Mouse (Mus musculus): ENCODE data around the gene Ptpa. TPM values are rescaled to one million over a fixed set of nuclear protein-coding genes. Genes with fewer than 3 reads are reported as not detected.

Ptpa gene
- polyA plus RNA-seq, 2 experiments = 74.5 to 142 TPM

GRCm38 (mm10) chr2:30441518-30442497 lies 26.0 kb downstream of the Ptpa start:
- Histone ChIP-seq H3K9ac (ENCODE audit: low read depth, low read length, severe bottlenecking) (peak overlapping the region; percentile 46), H3K27ac (replicated peaks; ENCODE audit: low read depth, low read length) (peak overlapping the region; percentile 96), H3K9me3 (ENCODE audit: control insufficient read depth, low read length) (no peaks in the 10 kb centered on the region), H3K4me3 (replicated peaks; ENCODE audit: low read length) (peak overlapping the region; percentile 22), H3K4me2 (replicated peaks; ENCODE audit: low read depth, low read length, severe bottlenecking) (peak overlapping the region; percentile 44), H3K27me3 (ENCODE audit: control insufficient read depth, insufficient read depth, low read length) (no peaks in the 10 kb centered on the region), H3K36me3 (ENCODE audit: control insufficient read depth, insufficient read depth, low read length) (peaks cover 70% of the 10 kb centered on the region), H3K4me1 (ENCODE audit: control insufficient read depth, insufficient read depth, low read length) (peaks cover 55% of the 10 kb centered on the region)
- DNase-seq (ENCODE audit: low spot score) = peak; percentile 99
- WGBS = under 1% methylated on average over 15 of the region's 15 CpGs
- ATAC-seq (ENCODE audit: low FRiP score, low read depth) = peak; percentile 80
- no peak for TF ChIP-seq POLR2A (IDR thresholded peaks at IDR 0.05; ENCODE audit: borderline replicate concordance, extremely low read depth, insufficient read depth, insufficient read length)

DNA sequence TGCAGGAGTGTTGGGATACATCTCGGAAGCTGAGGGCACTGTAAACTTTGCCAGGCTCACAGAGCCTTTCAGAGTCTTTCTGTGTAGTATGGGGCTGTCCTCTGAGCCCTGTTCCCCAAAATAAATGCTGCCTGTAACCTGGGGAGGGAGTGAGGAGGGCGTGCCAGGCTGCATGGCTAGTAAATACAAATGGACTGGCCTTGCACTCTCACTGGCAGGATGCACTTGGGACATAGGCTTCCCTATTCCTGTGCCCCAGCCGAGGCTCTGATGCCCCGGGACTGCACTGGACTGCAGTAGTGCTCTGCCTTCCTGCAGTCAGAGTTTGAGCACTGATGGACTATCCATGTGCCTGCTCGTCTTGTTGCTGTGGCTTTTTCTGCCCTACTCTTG lies 26.7 kb downstream of the Ptpa start:
- peak overlapping the region; percentile 20 for H3K4me3 ChIP-seq (replicated peaks; ENCODE audit: low read length)
- H3K4me2 ChIP-seq (replicated peaks; ENCODE audit: low read depth, low read length, severe bottlenecking) = peak overlapping the region; percentile 44
- H3K4me1 ChIP-seq (ENCODE audit: control insufficient read depth, insufficient read depth, low read length) = peaks cover 55% of the 10 kb centered on the region
- peak overlapping the region; percentile 96 for H3K27ac ChIP-seq (replicated peaks; ENCODE audit: low read depth, low read length)
- no peaks in the 10 kb centered on the region for H3K9me3 ChIP-seq (ENCODE audit: control insufficient read depth, low read length)
- ATAC-seq (ENCODE audit: low FRiP score, low read depth) (no peak), DNase-seq (ENCODE audit: low spot score) (no peak)
- peak overlapping the region; percentile 46 for H3K9ac ChIP-seq (ENCODE audit: low read depth, low read length, severe bottlenecking)
- no peak for TF ChIP-seq POLR2A (IDR thresholded peaks at IDR 0.05; ENCODE audit: borderline replicate concordance, extremely low read depth, insufficient read depth, insufficient read length)
- no peaks in the 10 kb centered on the region for H3K27me3 ChIP-seq (ENCODE audit: control insufficient read depth, insufficient read depth, low read length)
- WGBS = 41% methylated on average over 5 of the region's 5 CpGs
- peaks cover 73% of the 10 kb centered on the region for H3K36me3 ChIP-seq (ENCODE audit: control insufficient read depth, insufficient read depth, low read length)

DNA sequence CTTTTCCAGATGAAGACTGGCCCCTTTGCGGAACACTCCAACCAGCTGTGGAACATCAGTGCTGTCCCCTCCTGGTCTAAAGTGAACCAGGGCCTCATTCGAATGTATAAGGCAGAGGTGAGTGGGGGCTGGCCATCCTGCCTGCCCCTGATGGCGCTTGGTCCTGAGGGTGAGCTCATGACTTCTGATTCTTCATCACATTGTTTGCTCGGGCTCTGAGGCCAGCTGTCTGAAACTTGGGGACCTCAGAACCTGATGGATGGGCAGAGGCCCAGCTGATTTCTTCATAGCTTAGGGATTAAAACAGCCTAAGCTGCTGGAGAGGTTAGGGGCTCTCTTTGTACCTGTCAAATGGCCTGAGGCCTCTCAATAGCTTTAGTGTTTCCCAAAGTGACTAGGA lies 27.4 kb downstream of the Ptpa start:
- Histone ChIP-seq H3K4me2 (replicated peaks; ENCODE audit: low read depth, low read length, severe bottlenecking) (no peak overlapping the region; the same call in 1 of the 2 replicates), H3K4me3 (replicated peaks; ENCODE audit: low read length) (no peak overlapping the region), H3K4me1 (ENCODE audit: control insufficient read depth, insufficient read depth, low read length) (peaks cover 55% of the 10 kb centered on the region), H3K27ac (replicated peaks; ENCODE audit: low read depth, low read length) (peak overlapping the region; percentile 96), H3K36me3 (ENCODE audit: control insufficient read depth, insufficient read depth, low read length) (peaks cover 72% of the 10 kb centered on the region), H3K9ac (ENCODE audit: low read depth, low read length, severe bottlenecking) (peak overlapping the region; percentile 46; the same call in 1 of the 2 replicates), H3K9me3 (ENCODE audit: control insufficient read depth, low read length) (no peaks in the 10 kb centered on the region), H3K27me3 (ENCODE audit: control insufficient read depth, insufficient read depth, low read length) (no peaks in the 10 kb centered on the region)
- WGBS = 73% methylated on average over 4 of the region's 4 CpGs
- DNase-seq (ENCODE audit: low spot score) (no peak), ATAC-seq (ENCODE audit: low FRiP score, low read depth) (no peak)
- TF ChIP-seq POLR2A (IDR thresholded peaks at IDR 0.05; ENCODE audit: borderline replicate concordance, extremely low read depth, insufficient read depth, insufficient read length) = no peak

DNA sequence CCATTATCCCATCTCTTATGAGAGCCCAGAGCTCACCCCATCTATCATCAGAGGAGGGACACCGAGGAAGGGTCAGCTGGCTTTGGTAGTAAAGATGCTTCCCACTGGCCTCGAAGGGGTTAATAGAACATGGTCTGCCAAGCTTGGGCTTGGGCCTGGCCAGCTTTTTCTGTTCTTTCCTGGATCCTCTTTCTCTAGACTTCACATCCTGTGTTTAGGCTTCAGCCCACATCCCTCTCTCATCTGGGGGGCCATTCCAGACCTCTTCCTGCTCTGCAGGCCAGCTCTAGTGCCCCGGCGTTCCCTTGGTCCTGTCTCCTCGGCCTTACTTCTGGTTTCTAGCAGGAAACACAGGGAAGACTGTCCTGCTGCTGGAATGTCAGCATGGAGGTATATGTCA lies 28.2 kb downstream of the Ptpa start:
- peak overlapping the region; percentile 96 for H3K27ac ChIP-seq (replicated peaks; ENCODE audit: low read depth, low read length)
- H3K36me3 ChIP-seq (ENCODE audit: control insufficient read depth, insufficient read depth, low read length) = peaks cover 68% of the 10 kb centered on the region
- DNase-seq (ENCODE audit: low spot score) = no peak
- TF ChIP-seq POLR2A (IDR thresholded peaks at IDR 0.05; ENCODE audit: borderline replicate concordance, extremely low read depth, insufficient read depth, insufficient read length) = no peak
- no peak for ATAC-seq (ENCODE audit: low FRiP score, low read depth)
- no peak overlapping the region for H3K4me3 ChIP-seq (replicated peaks; ENCODE audit: low read length)
- 0 out of 2 replicates have a peak overlapping the region, but pooled peaks have one; percentile 21 for H3K9ac ChIP-seq (ENCODE audit: low read depth, low read length, severe bottlenecking)
- no peak overlapping the region for H3K4me2 ChIP-seq (replicated peaks; ENCODE audit: low read depth, low read length, severe bottlenecking)
- H3K4me1 ChIP-seq (ENCODE audit: control insufficient read depth, insufficient read depth, low read length) = peaks cover 55% of the 10 kb centered on the region
- H3K9me3 ChIP-seq (ENCODE audit: control insufficient read depth, low read length) = no peaks in the 10 kb centered on the region
- no peaks in the 10 kb centered on the region for H3K27me3 ChIP-seq (ENCODE audit: control insufficient read depth, insufficient read depth, low read length)
- 82% methylated on average over 5 of the region's 5 CpGs for WGBS

GRCm38 (mm10) chr2:30444450-30444849 lies 28.6 kb downstream of the Ptpa start:
- Histone ChIP-seq H3K4me1 (ENCODE audit: control insufficient read depth, insufficient read depth, low read length) (peaks cover 53% of the 10 kb centered on the region), H3K36me3 (ENCODE audit: control insufficient read depth, insufficient read depth, low read length) (peaks cover 68% of the 10 kb centered on the region), H3K9ac (ENCODE audit: low read depth, low read length, severe bottlenecking) (no peak overlapping the region), H3K4me2 (replicated peaks; ENCODE audit: low read depth, low read length, severe bottlenecking) (no peak overlapping the region), H3K27me3 (ENCODE audit: control insufficient read depth, insufficient read depth, low read length) (no peaks in the 10 kb centered on the region), H3K9me3 (ENCODE audit: control insufficient read depth, low read length) (no peaks in the 10 kb centered on the region), H3K4me3 (replicated peaks; ENCODE audit: low read length) (no peak overlapping the region), H3K27ac (replicated peaks; ENCODE audit: low read depth, low read length) (peak overlapping the region; percentile 96; the same call in 1 of the 2 replicates)
- DNase-seq (ENCODE audit: low spot score) (no peak), ATAC-seq (ENCODE audit: low FRiP score, low read depth) (no peak)
- TF ChIP-seq POLR2A (IDR thresholded peaks at IDR 0.05; ENCODE audit: borderline replicate concordance, extremely low read depth, insufficient read depth, insufficient read length) = no peak

Measured in limb, embryonic 14.5 days (tissue).